Mouse (Mus musculus) thymus, adult 18-20 months (tissue): ENCODE measurements around the gene Rps27l.

Experiments
- DNase-seq, 2 experiments: peaks; one replicate each; pipeline ENCODE4 v3.0.0; 2022; ENCODE audit warnings: mixed read lengths in 2 of 2

Gene Rps27l

DNA sequence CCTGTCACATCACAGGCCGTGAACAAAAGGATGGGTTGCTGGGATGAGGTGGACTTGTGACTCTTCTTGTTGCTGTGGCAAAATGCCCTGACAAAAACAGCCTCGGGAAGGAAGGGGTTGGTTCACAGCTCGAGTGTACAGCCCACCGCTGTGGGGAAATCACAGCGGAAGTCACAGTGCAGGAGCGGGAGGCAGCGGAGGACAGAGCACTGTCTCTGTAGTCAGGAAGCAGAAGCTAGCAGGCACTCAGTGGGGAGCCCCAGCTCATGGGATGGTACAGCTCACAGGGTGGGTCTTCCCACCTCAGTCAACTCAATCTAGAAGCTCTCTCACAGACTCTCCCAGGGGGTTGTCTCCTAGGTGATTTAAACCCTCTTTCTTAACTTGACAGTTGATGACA is 39.5 kb downstream of the Rps27l start:
- DNase-seq, result peak; percentile 15 to 25

DNA sequence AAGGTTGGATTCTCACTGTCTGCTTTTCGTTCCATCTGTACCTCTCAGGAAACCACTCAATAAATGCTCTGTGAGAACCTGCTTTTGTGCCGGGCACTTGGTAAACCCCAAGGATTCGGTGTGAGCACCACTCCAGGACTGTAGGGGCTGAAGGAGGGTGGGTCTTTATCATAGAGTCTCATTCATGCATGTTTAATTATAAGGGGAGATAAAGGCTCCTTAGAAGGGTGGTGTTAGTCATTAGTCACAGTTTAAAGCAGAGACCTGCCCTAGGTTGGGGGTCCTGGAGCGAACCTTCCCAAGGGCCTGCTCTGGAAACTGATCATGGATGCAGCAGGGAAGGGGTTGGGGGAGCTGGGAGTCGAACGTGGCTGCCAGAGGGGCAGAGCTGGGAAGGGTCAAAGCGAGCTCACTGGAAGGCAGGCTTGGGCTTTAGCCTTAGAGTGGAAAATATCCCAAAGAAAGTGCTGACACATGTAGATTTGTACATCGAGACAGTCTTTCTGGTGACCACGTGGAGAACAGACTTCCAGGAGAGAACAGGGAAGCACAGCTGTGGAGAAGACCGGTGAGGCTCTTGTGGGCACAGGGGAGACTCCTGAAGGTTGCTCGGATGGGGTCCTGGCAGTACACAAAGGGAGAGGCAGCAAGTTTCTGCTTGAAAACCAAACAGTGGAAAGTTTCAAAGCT is 42.5 kb downstream of the Rps27l start:
- DNase-seq, result no peak

DNA sequence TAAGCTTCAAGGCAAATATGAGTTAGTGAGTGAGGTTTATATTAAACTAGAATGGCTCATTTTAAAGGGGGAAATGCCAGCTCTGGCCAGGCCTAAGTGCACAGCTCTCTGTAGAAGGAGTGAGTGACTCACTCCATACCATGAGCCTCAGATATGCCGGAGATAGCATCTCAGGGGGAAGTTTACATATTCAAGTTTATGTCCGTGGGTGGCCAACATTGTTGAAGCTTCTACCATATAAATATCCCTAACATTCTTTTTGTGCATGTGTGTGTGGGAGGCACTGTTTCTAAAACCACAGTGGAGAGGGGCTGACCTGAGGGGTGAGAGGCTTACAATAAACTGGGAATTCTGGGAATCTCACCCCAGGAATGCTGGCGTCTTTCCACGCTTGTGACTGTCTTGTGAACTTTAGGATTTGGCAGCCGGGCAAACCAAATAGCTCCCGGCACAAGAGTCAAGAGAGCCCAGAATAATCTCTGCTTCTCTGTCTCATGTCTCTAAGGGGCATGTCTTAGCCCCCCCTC is 43.1 kb downstream of the Rps27l start:
- DNase-seq, result no peak

DNA sequence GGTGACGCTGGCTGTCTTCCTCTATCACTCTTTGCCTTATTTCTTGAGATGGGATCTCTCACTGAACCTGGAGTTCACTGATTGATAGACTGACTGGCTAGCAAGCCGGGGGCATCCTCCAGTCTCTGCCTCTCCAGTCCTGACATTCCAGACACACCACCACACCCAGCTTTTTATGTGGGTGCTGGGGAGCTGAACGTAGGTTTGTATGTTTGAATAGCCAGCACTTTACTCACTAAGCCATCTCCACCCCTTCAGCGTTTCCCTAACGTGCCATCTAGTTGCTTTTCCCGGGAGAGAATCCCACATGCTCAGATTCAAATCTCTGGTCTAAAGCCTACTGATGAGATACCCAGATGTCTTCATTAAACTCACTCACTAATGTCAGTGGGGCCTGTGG is 43.7 kb downstream of the Rps27l start:
- DNase-seq, result no peak

DNA sequence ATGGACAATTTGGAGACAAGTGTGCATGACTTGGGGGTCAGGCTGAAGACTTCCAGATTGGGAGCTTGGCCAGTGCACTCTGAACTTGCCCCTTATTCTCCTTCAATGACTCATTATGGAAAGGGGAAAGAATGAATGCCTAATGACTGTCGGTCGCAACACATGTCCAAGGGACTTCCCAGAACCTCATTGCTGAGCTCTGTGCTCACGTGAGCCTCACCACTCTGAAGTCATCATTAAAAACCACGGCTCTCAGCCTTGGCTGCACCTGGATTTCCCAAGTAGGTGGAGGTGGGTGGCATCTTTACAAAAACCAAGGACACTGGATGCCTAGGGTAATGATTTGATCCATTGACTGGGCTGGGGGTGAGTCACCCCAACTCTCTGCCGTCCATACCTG is 44.2 kb downstream of the Rps27l start:
- DNase-seq, result no peak

DNA sequence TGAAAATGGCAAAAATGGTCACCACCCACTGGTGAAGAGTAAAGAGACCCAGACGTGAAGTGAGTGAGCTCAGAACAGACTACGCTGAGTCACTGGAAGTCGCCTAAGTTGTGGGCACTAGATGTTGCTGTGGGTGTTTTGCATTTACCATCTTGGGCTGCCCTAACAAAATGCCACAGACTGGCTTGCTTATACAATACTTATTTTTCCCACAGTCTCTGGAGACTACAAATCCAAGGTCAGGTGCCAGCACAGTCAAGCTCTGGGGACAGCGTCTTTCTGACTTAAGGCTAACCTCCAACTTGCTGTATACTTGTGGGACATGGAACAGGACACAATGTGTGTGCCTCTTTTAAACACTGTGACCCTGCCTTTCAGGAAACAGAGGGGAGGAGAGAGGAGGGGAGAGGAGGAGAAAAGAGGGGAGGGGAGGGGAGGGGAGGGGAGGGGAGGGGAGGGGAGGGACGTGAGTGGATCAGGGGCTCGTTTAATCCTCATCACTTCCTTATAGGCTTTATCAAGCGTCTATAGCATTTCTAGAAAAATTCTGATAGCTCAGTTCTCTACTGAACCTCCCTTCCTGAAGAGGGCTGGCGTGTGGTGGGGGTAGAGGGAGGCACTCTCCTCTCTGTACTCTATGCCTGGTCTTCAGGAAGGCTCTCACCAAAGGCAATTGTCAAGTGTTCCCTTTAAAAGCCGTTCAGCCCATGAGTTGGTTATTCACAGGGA is 45.3 kb downstream of the Rps27l start:
- no peak for DNase-seq

DNA sequence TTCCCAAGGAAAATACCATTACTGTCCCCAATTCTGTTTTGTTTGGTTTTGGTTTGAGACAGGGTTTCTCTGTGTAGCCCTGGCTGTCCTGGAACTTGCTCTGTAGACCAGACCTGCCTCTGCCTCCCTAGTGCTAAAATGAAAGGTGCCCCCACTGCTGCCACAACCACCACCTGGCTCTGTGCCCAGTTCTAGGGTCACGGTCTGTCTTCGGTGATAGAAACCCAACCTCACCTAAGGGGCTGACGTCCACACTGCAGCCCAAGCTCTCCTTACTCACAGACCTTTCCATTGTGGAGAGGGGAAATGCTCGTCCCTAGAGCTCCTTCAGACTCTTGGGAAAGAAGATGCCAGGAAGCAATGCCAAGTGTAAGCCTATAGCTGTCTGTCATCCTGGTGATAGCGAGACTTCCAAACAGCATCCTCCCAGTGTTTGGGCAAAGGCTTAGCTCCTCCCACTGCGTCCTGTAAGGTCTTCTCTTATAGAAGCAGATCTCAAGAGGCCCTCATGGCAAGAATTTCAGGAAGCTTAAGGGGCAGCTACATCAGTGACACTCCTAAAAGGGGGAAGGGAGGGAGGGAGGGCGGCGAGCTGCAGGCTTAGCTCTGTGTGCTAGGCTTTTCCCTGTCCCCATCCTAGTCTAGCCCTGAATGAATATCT is 46.0 kb downstream of the Rps27l start:
- DNase-seq, result no peak
